Mouse (Mus musculus) megakaryocyte, embryonic 14.5 days (primary cell): ENCODE measurements around the gene Hspg2.

Experiments used
- FLI1 ChIP-seq: IDR thresholded peaks from 2 replicates; pipeline ENCODE4 v1.6.1; 2012; ENCODE audit warnings: low read length, inconsistent platforms, mixed read lengths
- GATA1 ChIP-seq: IDR thresholded peaks from 3 replicates; pipeline ENCODE4 v1.6.1; 2012; ENCODE audit warnings: mixed read lengths, low read length, inconsistent platforms, borderline replicate concordance

DNA sequence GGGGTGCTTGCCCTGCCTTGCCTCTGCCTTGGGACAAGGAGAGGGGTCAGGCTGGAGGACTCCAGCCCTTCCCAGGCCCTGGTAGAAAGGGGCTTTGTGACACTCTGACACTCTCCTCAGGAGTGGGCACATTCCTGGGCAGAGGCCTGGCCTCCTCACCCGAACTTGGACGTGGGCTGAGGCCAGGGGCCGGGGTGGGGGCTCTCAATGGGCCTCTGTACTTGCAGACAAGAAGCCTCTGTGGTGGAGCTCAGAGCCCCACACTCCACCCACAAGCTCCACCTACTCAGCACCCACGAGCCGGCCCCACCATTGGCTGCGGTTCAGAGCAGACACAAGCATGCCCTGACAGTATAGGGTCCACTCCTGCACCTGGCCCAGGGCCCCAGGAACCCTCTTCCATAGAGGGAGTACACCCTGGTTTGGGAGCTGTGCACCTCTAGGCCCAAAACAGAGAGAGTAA lies 35.0 kb downstream of the Hspg2 start:
- TF ChIP-seq GATA1 (no peak), FLI1 (no peak)
